Mouse (Mus musculus) brain, embryonic 14.5 days (tissue): ENCODE measurements at regions not wholly inside any gene's neighbourhood (a gene's known extent, or its start where the extent isn't known, plus 50 kb on each side); places are given as distances from the start of the nearest gene placed in this dataset.

ENCODE experiments used
- CTCF ChIP-seq: fragments of 200-500 bp; IDR thresholded peaks from 2 replicates; pipeline ENCODE4 v1.5.1; 2012; ENCODE audit warnings: inconsistent platforms, mild to moderate bottlenecking, moderate library complexity, borderline replicate concordance; ENCODE audit not compliant: insufficient read depth, insufficient read length; ENCODE audit errors: extremely low read depth
- POLR2A ChIP-seq: fragments of 200-500 bp; IDR thresholded peaks from 2 replicates; pipeline ENCODE4 v1.6.1; 2012; ENCODE audit warnings: mild to moderate bottlenecking, inconsistent platforms, borderline replicate concordance; ENCODE audit not compliant: poor library complexity, insufficient read depth, insufficient read length, severe bottlenecking; ENCODE audit errors: extremely low read depth

- TF ChIP-seq CTCF (no peak), POLR2A (no peak)
Measured at GRCm38 (mm10) chr1:88584515-88585033, 74.7 kb upstream of the Glrp1 start.
